Mouse (Mus musculus) ES-Bruce4 (cell line): ENCODE data around the gene A4galt. TPM values are rescaled to one million over a fixed set of nuclear protein-coding genes. Genes with fewer than 3 reads are reported as not detected.

Source experiments
- H3K27ac ChIP-seq: 2 replicates; pipeline ENCODE4 v1.5.1; 2012; ENCODE audit warnings: low read length, inconsistent platforms; ENCODE audit not compliant: insufficient read depth
- H3K27me3 ChIP-seq: 2 replicates; pipeline ENCODE4 v1.6.1; 2012; ENCODE audit warnings: mild to moderate bottlenecking, low read length, inconsistent platforms; ENCODE audit not compliant: control insufficient read depth, poor library complexity, insufficient read depth, severe bottlenecking
- H3K36me3 ChIP-seq: 2 replicates; pipeline ENCODE4 v1.6.1; 2012; ENCODE audit warnings: inconsistent platforms, mild to moderate bottlenecking, low read length, moderate library complexity; ENCODE audit not compliant: control insufficient read depth, poor library complexity, insufficient read depth, severe bottlenecking
- H3K4me1 ChIP-seq: one replicate; pipeline ENCODE4 v1.8.1; 2011; ENCODE audit warnings: low read length; ENCODE audit not compliant: control insufficient read depth, insufficient read depth
- H3K4me3 ChIP-seq: 2 replicates; pipeline ENCODE4 v1.5.1; 2011; ENCODE audit warnings: low read depth, mild to moderate bottlenecking, low read length
- H3K9ac ChIP-seq: 2 replicates; pipeline ENCODE4 v1.6.1; 2012; ENCODE audit warnings: low read depth, mild to moderate bottlenecking, inconsistent platforms; ENCODE audit not compliant: poor library complexity, severe bottlenecking
- H3K9me3 ChIP-seq: replicated peaks from 2 replicates; pipeline ENCODE4 v1.6.1; 2012; ENCODE audit warnings: mild to moderate bottlenecking, low read length, inconsistent platforms; ENCODE audit not compliant: control insufficient read depth, poor library complexity, insufficient read depth, severe bottlenecking
- CTCF ChIP-seq: IDR thresholded peaks from one replicate; pipeline ENCODE4 v1.8.1; 2011; ENCODE audit warnings: low read depth, low read length
- EP300 ChIP-seq: IDR thresholded peaks from 2 replicates; pipeline ENCODE4 v1.6.1; 2011; ENCODE audit warnings: low read depth, low read length; ENCODE audit not compliant: insufficient read depth
- POLR2A ChIP-seq: IDR thresholded peaks from one replicate; pipeline ENCODE4 v1.8.1; 2011; ENCODE audit warnings: low read length; ENCODE audit not compliant: insufficient read depth
- polyA plus RNA-seq: library from polyadenylated mRNA; stranded (reverse); fragments of >200 nt; gene quantifications from 2 replicates; pipeline ENCODE4 v1.2.4, GENCODE M21; 2011; ENCODE audit warnings: low read depth; ENCODE audit not compliant: missing spikeins, insufficient read depth, insufficient read length

A4galt gene
- polyA plus RNA-seq, 1 experiment = 38.1 TPM

- Histone ChIP-seq H3K4me1 (peaks cover 4% of the 10 kb centered on the region), H3K9me3 (no peaks in the 10 kb centered on the region), H3K36me3 (no peaks in the 10 kb centered on the region), H3K27ac (no peak overlapping the region), H3K27me3 (no peaks in the 10 kb centered on the region), H3K4me3 (no peak overlapping the region), H3K9ac (no peak overlapping the region)
- no peak for TF ChIP-seq POLR2A
- no peak for TF ChIP-seq EP300
- TF ChIP-seq CTCF = no peak
Measured at GRCm38 (mm10) chr15:83292261-83293056, 40.9 kb upstream of the A4galt start.

DNA sequence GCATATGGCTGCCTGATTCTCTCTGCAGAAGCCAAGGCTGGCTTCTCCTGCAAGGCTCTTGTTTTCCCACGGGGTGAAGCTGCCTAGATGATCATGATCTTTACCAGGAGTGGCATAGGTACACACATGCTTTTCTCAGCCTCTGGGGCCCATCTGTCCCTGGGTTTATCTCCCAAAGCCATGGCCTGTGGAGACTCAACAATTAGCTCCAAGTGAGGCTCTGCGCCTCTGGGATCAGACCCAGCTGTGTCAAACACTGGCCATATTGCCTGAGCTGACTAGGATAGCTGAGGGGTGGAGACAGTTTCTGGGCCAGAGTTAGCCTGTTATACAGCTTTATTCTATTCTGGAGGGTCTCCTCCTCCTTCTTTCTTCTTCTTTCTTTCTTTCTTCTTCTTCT is 39.3 kb upstream of the A4galt start:
- H3K27ac ChIP-seq = no peak overlapping the region
- H3K9ac ChIP-seq = no peak overlapping the region
- no peaks in the 10 kb centered on the region for H3K4me1 ChIP-seq
- TF ChIP-seq POLR2A = no peak
- TF ChIP-seq CTCF = no peak
- TF ChIP-seq EP300 = no peak
- H3K36me3 ChIP-seq = no peaks in the 10 kb centered on the region
- no peaks in the 10 kb centered on the region for H3K9me3 ChIP-seq
- no peaks in the 10 kb centered on the region for H3K27me3 ChIP-seq
- H3K4me3 ChIP-seq = no peak overlapping the region

- Histone ChIP-seq H3K4me3 (peak overlapping the region; percentile 19; the same call in 1 of the 2 replicates), H3K4me1 (no peaks in the 10 kb centered on the region), H3K36me3 (no peaks in the 10 kb centered on the region), H3K27ac (no peak overlapping the region), H3K27me3 (no peaks in the 10 kb centered on the region), H3K9ac (no peak overlapping the region), H3K9me3 (no peaks in the 10 kb centered on the region)
- no peak for TF ChIP-seq POLR2A
- no peak for TF ChIP-seq EP300
- TF ChIP-seq CTCF = no peak
Measured at GRCm38 (mm10) chr15:83284828-83285227, 33.3 kb upstream of the A4galt start.

DNA sequence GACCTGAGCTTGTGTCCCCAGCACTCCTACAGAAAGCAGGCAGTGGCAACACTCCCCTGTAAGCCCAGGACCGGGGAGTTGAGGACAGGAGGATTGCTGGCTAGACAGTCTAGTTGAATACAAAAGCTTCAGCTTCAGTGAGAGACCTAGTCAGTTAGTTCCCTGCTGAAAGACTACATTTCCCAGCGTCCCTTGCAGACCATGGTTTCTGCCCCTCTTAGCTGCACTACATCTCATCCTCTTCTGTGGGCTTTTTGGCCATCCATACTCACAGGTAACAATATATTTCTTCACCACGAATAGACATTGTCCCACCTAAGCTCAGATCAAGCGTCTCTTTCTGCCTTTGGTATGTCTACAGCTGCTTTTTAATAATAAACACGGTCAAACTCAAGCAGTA is 30.8 kb upstream of the A4galt start:
- Histone ChIP-seq H3K27me3 (no peaks in the 10 kb centered on the region), H3K9ac (no peak overlapping the region), H3K4me3 (no peak overlapping the region), H3K9me3 (no peaks in the 10 kb centered on the region), H3K27ac (no peak overlapping the region), H3K4me1 (no peaks in the 10 kb centered on the region), H3K36me3 (no peaks in the 10 kb centered on the region)
- TF ChIP-seq EP300 (no peak), CTCF (no peak), POLR2A (no peak)

GRCm38 (mm10) chr15:83281303-83281702 is 29.7 kb upstream of the A4galt start:
- H3K27ac ChIP-seq = no peak overlapping the region
- no peak overlapping the region for H3K9ac ChIP-seq
- no peaks in the 10 kb centered on the region for H3K9me3 ChIP-seq
- H3K27me3 ChIP-seq = no peaks in the 10 kb centered on the region
- no peaks in the 10 kb centered on the region for H3K4me1 ChIP-seq
- H3K36me3 ChIP-seq = no peaks in the 10 kb centered on the region
- no peak for TF ChIP-seq POLR2A
- no peak for TF ChIP-seq EP300
- no peak for TF ChIP-seq CTCF
- no peak overlapping the region for H3K4me3 ChIP-seq

- H3K36me3 ChIP-seq = no peaks in the 10 kb centered on the region
- H3K9me3 ChIP-seq = no peaks in the 10 kb centered on the region
- no peak overlapping the region for H3K27ac ChIP-seq
- H3K4me1 ChIP-seq = no peaks in the 10 kb centered on the region
- H3K9ac ChIP-seq = no peak overlapping the region
- TF ChIP-seq EP300 = no peak
- no peak for TF ChIP-seq POLR2A
- no peak for TF ChIP-seq CTCF
- no peak overlapping the region for H3K4me3 ChIP-seq
- H3K27me3 ChIP-seq = no peaks in the 10 kb centered on the region
Measured at GRCm38 (mm10) chr15:83278579-83278978, 27.0 kb upstream of the A4galt start.
